Mouse (Mus musculus) macrophage (primary cell): ENCODE data around the gene Uba1y. TPM values are rescaled to one million over a fixed set of nuclear protein-coding genes. Genes with fewer than 3 reads are reported as not detected.
"Not testable (repeated sequence)": the region's sequence is repeated elsewhere in the genome, so short reads cannot be mapped to it uniquely, and the experiment has no call there.

Experiments used
- H3K27ac ChIP-seq: fragments of 350-480 bp; formaldehyde crosslinking; 2 replicates; pipeline ENCODE4 v1.9.0; 2021
- H3K36me3 ChIP-seq: fragments of 350-480 bp; formaldehyde crosslinking; 2 replicates; pipeline ENCODE4 v1.9.0; 2021; ENCODE audit errors: inconsistent target
- H3K4me3 ChIP-seq: fragments of 350-480 bp; formaldehyde crosslinking; 2 replicates; pipeline ENCODE4 v1.9.0; 2021; ENCODE audit errors: inconsistent target
- H3K79me2 ChIP-seq: fragments of 350-480 bp; formaldehyde crosslinking; 2 replicates; pipeline ENCODE4 v1.9.0; 2021; ENCODE audit errors: inconsistent target
- WGBS: methylation state at CpG from one replicate; pipeline ENCODE4 v1.1.7; 2026; ENCODE audit warnings: inconsistent platforms; ENCODE audit not compliant: missing documents; 5-methylcytosine and 5-hydroxymethylcytosine counted together
- polyA plus RNA-seq: library from polyadenylated mRNA; stranded (reverse); fragments of 250-400 nt; gene quantifications from 3 replicates; pipeline ENCODE4 v1.2.4, GENCODE M21; 2018; ENCODE audit warnings: inconsistent platforms
- total RNA-seq, 78 experiments: library from RNA; depleted of rRNA; stranded (reverse); fragments of 250-400 nt; gene quantifications; 1 replicate in 9 of 78; 2 replicates in 24 of 78; 3 replicates in 43 of 78; 4 replicates in 2 of 78; pipeline ENCODE4 v1.2.4; 2018; ENCODE audit warnings: inconsistent platforms in 56 of 78

Uba1y gene
- not detected for total RNA-seq (2018; cell fraction: chromatin; rRNA removed)
- not detected for total RNA-seq (2018; cell fraction: cytosol; rRNA removed)
- total RNA-seq (2018; cell fraction: nucleus; rRNA removed) = not detected
- not detected in 3 replicates for polyA plus RNA-seq

GRCm38 (mm10) chrY:818396-818795 is at the start of gene Uba1y:
Uba1y (plus strand) TSS chrY:818649.
- Histone ChIP-seq H3K4me3 (no peak within 1 kb of the TSS), H3K36me3 (no peaks in the 10 kb centered on the region), H3K27ac (no peak within 1 kb of the TSS), H3K79me2 (no peaks in the 10 kb centered on the region)
- WGBS = no CpG with 5 or more reads among the region's 15 CpGs

- not testable (repeated sequence) for H3K36me3 ChIP-seq, H3K27ac ChIP-seq, H3K79me2 ChIP-seq, H3K4me3 ChIP-seq
- WGBS = no CpG with 5 or more reads among the region's 11 CpGs
Observed at GRCm38 (mm10) chrY:797309-797708, 21.1 kb upstream of the Uba1y start, which contains the start of gene Zfy1. Zfy1 (minus strand) TSS chrY:797409.

- Histone ChIP-seq H3K79me2 (no peaks in the 10 kb centered on the region), H3K36me3 (no peaks in the 10 kb centered on the region), H3K27ac (no peak overlapping the region), H3K4me3 (no peak overlapping the region)
- 0% methylated on average over 1 of the region's 15 CpGs for WGBS
Observed at GRCm38 (mm10) chrY:808991-809661, 9.3 kb upstream of the Uba1y start.

- Histone ChIP-seq H3K79me2 (no peaks in the 10 kb centered on the region), H3K27ac (no peak overlapping the region), H3K4me3 (no peak overlapping the region), H3K36me3 (no peaks in the 10 kb centered on the region)
Observed at GRCm38 (mm10) chrY:872404-872803, 54.0 kb downstream of the Uba1y start.

GRCm38 (mm10) chrY:872855-873549 is 54.6 kb downstream of the Uba1y start:
- Histone ChIP-seq H3K79me2 (no peaks in the 10 kb centered on the region), H3K27ac (no peak overlapping the region)
- WGBS = no CpG with 5 or more reads among the region's 18 CpGs

More at GRCm38 (mm10) chrY:872855-873549, 54.6 kb downstream of the Uba1y start:
- Histone ChIP-seq H3K4me3 (no peak overlapping the region), H3K36me3 (no peaks in the 10 kb centered on the region)

Other genes starting within 250 kb of the Uba1y start
- not detected in 3 replicates for gene Zfy1, start 21.2 kb upstream of the Uba1y start, polyA plus RNA-seq
- gene Kdm5d, start 79.1 kb downstream of the Uba1y start, polyA plus RNA-seq = not detected in 3 replicates
- not detected in 3 replicates for gene Eif2s3y, start 191.9 kb downstream of the Uba1y start, polyA plus RNA-seq